Comparison of ENCODE assay signal across 25 mouse cellular contexts in genomic region chr13:95320451-95320850, GRCm38 (mm10). TPM values are rescaled to one million over a fixed set of nuclear protein-coding genes. Genes with fewer than 3 reads are reported as not detected.
A peak's percentile ranks its signal among the peaks of the same experiment; 100 is the strongest.
DNase-seq lines count a peak whose midpoint lies in the region; ATAC-seq lines count a peak whose summit lies in the region.
"Had no signal": no experiment of that assay in that cellular context is flagged by ENCODE, and none has a peak within 500 bp of the region (broad histone marks: within the 10 kb centered on the region; RNA-seq: fewer than 3 reads in every experiment).

No protein-coding gene starts in this region.

- H3K9ac ChIP-seq in kidney, embryonic 15.5 days = no peak overlapping the region
- no peak overlapping the region for H3K9ac ChIP-seq in limb, embryonic 12.5 days (replicated peaks)
- H3K9ac ChIP-seq: embryonic facial prominence, embryonic 12.5 days; forebrain, embryonic 15.5 days; heart, embryonic 13.5 days; hindbrain, embryonic 13.5 days; liver, embryonic 15.5 days; lung, embryonic 15.5 days; midbrain, embryonic 15.5 days; neural tube, embryonic 13.5 days had no signal

- H3K4me1 ChIP-seq in kidney, embryonic 15.5 days = peaks cover 21% of the 10 kb centered on the region
- peaks cover 9% of the 10 kb centered on the region for H3K4me1 ChIP-seq in limb, embryonic 12.5 days (replicated peaks)
- H3K4me1 ChIP-seq: embryonic facial prominence, embryonic 12.5 days; forebrain, embryonic 15.5 days; heart, embryonic 13.5 days; hindbrain, embryonic 13.5 days; liver, embryonic 15.5 days; midbrain, embryonic 15.5 days; neural tube, embryonic 13.5 days had no signal

- no peaks in the 10 kb centered on the region for H3K27me3 ChIP-seq in kidney, embryonic 15.5 days
- no peaks in the 10 kb centered on the region for H3K27me3 ChIP-seq in limb, embryonic 12.5 days
- H3K27me3 ChIP-seq: embryonic facial prominence, embryonic 12.5 days; forebrain, embryonic 15.5 days; heart, embryonic 13.5 days; hindbrain, embryonic 13.5 days; lung, embryonic 15.5 days; midbrain, embryonic 15.5 days; neural tube, embryonic 13.5 days had no signal

- 0 out of 2 replicates have a peak overlapping the region, but pooled peaks have one; percentile 14 for H3K4me2 ChIP-seq in kidney, embryonic 15.5 days
- no peak overlapping the region for H3K4me2 ChIP-seq in limb, embryonic 12.5 days
- H3K4me2 ChIP-seq: embryonic facial prominence, embryonic 12.5 days; forebrain, embryonic 15.5 days; heart, embryonic 13.5 days; hindbrain, embryonic 13.5 days; liver, embryonic 15.5 days; lung, embryonic 15.5 days; midbrain, embryonic 15.5 days; neural tube, embryonic 13.5 days had no signal

- no peak overlapping the region for H3K4me3 ChIP-seq in kidney, embryonic 15.5 days (replicated peaks)
- H3K4me3 ChIP-seq in limb, embryonic 12.5 days (replicated peaks) = no peak overlapping the region
- H3K4me3 ChIP-seq: embryonic facial prominence, embryonic 12.5 days; forebrain, embryonic 15.5 days; heart, embryonic 13.5 days; hindbrain, embryonic 13.5 days; left cerebral cortex, adult 2 months; liver, embryonic 15.5 days; lung, embryonic 15.5 days; midbrain, embryonic 15.5 days; myocyte; neural tube, embryonic 13.5 days had no signal

- peak overlapping the region; percentile 89 for H3K27ac ChIP-seq in kidney, embryonic 15.5 days
- 0 out of 2 replicates have a peak overlapping the region, but pooled peaks have one; percentile 29 for H3K27ac ChIP-seq in limb, embryonic 12.5 days
- H3K27ac ChIP-seq: embryonic facial prominence, embryonic 12.5 days; forebrain, embryonic 15.5 days; heart, embryonic 13.5 days; hindbrain, embryonic 13.5 days; left cerebral cortex, adult 2 months; liver, embryonic 15.5 days; lung, embryonic 15.5 days; midbrain, embryonic 15.5 days; neural tube, embryonic 13.5 days had no signal

- WGBS in kidney, embryonic 15.5 days = 18% methylated on average over 4 of the region's 4 CpGs
- 9% methylated on average over 4 of the region's 4 CpGs for WGBS in limb, embryonic 12.5 days

- intact Hi-C loops in heart, postnatal 36 days (cut with DNase I) = no loop called here

- no peaks in the 10 kb centered on the region for H3K36me3 ChIP-seq in kidney, embryonic 15.5 days
- H3K36me3 ChIP-seq in limb, embryonic 12.5 days = no peaks in the 10 kb centered on the region
- H3K36me3 ChIP-seq: embryonic facial prominence, embryonic 12.5 days; forebrain, embryonic 15.5 days; heart, embryonic 13.5 days; hindbrain, embryonic 13.5 days; liver, embryonic 15.5 days; lung, embryonic 15.5 days; midbrain, embryonic 15.5 days; neural tube, embryonic 13.5 days had no signal

- peak; percentile 54 for DNase-seq in kidney, adult 11 months
- DNase-seq in kidney, postnatal 10 days = no peak
- peak; percentile 28 for DNase-seq in forelimb bud, embryonic 11.5 days (ENCODE audit: low read depth, low spot score)
- no peak for DNase-seq in spleen, adult 18-20 months
- no peak for DNase-seq in retina, embryonic 14.5 days (ENCODE audit: low spot score)
- DNase-seq in heart, postnatal 36 days = no peak
- DNase-seq: adrenal gland, postnatal 36 days; cerebellum, postnatal 10 days; gastrocnemius, postnatal 14 days; heart, adult 18-20 months; liver; lung, postnatal 36 days; right cerebral cortex, adult 18-20 months had no signal

- H3K9me3 ChIP-seq in kidney, embryonic 15.5 days (replicated peaks) = no peaks in the 10 kb centered on the region
- no peaks in the 10 kb centered on the region for H3K9me3 ChIP-seq in limb, embryonic 12.5 days
- H3K9me3 ChIP-seq: embryonic facial prominence, embryonic 12.5 days; forebrain, embryonic 15.5 days; heart, embryonic 13.5 days; hindbrain, embryonic 13.5 days; liver, embryonic 15.5 days; lung, embryonic 15.5 days; midbrain, embryonic 15.5 days; neural tube, embryonic 13.5 days had no signal

- no peak for ATAC-seq in kidney, embryonic 15.5 days (replicated peaks; ENCODE audit: low FRiP score)
- no peak for ATAC-seq in limb, embryonic 12.5 days (ENCODE audit: insufficient number of reproducible peaks, insufficient read depth, low FRiP score, low TSS enrichment, low read depth)
- ATAC-seq: forebrain, embryonic 15.5 days; midbrain, embryonic 15.5 days had no signal

RNA-seq across cellular contexts. Expression of gene Zbed3, which starts 3.0 kb away (rescaled TPM):
- 77.8 and 84.1 TPM in 2 replicates for polyA plus RNA-seq in kidney, embryonic 15.5 days (2015; fragmentation: Nextera tagmentation; extraction: Ambion mirVana)
- polyA plus RNA-seq in limb, embryonic 12.5 days (2016; fragmentation: Nextera tagmentation; extraction: Ambion mirVana) = 103 and 105 TPM in 2 replicates
- total RNA-seq in heart, postnatal 36 days (2021) = 10 to 100 TPM; 14.3 to 17.2 TPM

RNA-seq across cellular contexts. Expression of gene Aggf1, which starts 54.7 kb away (rescaled TPM):
- 35.9 and 37.4 TPM in 2 replicates for polyA plus RNA-seq in kidney, embryonic 15.5 days (2015; fragmentation: Nextera tagmentation; extraction: Ambion mirVana)
- 45.7 and 45.8 TPM in 2 replicates for polyA plus RNA-seq in limb, embryonic 12.5 days (2016; fragmentation: Nextera tagmentation; extraction: Ambion mirVana)
- total RNA-seq in heart, postnatal 36 days (2021) = 10 to 100 TPM; 20.6 to 22.1 TPM

Comparison
In these comparisons a context has a peak if more than half of its experiments do, and no peak if none do; other contexts are left out.
1. DNase-seq: peak in kidney, adult 11 months (single experiment) and forelimb bud, embryonic 11.5 days (single experiment); none in kidney, postnatal 10 days (single experiment), spleen, adult 18-20 months (0 of 2), retina, embryonic 14.5 days (single experiment) and heart, postnatal 36 days (0 of 2).